Mouse (Mus musculus): Measurements from ENCODE around the gene Raver1. TPM values are rescaled to one million over a fixed set of nuclear protein-coding genes. Genes with fewer than 3 reads are reported as not detected.
A peak's percentile ranks its signal among the peaks of the same experiment; 100 is the strongest.

Raver1 gene
- polyA plus RNA-seq, 1 experiment from 2014 or later: 41.0 TPM

DNA sequence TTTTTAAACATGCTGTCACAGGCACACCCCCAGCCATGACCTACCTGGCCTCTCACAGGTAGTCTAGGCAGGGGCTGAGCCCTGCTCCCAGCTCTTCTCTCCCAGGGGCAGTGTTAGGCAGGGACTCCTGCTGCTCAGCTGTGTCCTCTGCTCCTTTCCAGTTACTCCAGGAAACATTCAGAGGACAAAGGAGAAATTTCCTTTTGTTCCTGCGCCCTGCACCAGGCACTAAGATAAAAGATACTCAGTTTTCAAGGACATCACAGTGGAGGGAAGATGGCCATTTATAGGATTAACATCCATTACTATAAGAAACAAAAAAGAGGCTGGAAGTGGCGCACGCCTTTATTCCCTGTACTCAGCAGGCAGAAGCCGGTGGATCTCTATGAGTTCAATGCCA, 4.2 kb upstream of the Raver1 start:
- Histone ChIP-seq H3K27ac (replicated peaks; ENCODE audit: low read depth, low read length) (no peak overlapping the region), H3K4me3 (replicated peaks; ENCODE audit: low read depth, low read length) (no peak overlapping the region), H3K27me3 (ENCODE audit: control insufficient read depth, insufficient read depth, low read length) (no peaks in the 10 kb centered on the region), H3K9ac (replicated peaks; ENCODE audit: low read length) (no peak overlapping the region), H3K4me1 (ENCODE audit: control insufficient read depth, insufficient read depth, low read length) (peaks cover under 1% of the 10 kb centered on the region; the same call in 1 of the 2 replicates), H3K9me3 (ENCODE audit: control insufficient read depth, low read length) (no peaks in the 10 kb centered on the region), H3K36me3 (ENCODE audit: control insufficient read depth, insufficient read depth, low read length) (no peaks in the 10 kb centered on the region), H3K4me2 (ENCODE audit: low read length) (no peak overlapping the region)
- no peak for ATAC-seq (ENCODE audit: low FRiP score, low TSS enrichment)
- 56% methylated on average over 4 of the region's 4 CpGs for WGBS
- DNase-seq: no peak

DNA sequence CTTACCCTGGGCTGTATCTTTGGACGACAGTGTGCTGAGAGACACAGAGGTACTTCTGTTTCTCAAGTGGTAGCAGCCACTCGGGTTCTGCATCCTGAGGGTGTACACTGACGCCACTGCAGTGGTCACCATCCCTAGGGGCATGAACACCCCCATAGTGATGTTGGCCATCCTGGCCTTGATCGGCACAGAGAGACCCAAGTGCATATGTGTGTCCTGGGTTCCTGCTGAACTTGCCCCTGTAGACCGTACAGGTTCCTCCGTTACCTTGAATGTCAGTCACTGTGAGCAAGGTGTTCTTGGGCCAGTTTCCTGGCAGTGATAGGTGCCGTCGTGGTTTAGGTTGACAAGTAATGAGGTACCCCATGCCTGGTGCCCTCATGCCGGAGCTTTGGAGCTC, 1.6 kb upstream of the Raver1 start:
- no peak overlapping the region for H3K9ac ChIP-seq (replicated peaks; ENCODE audit: low read length)
- no peak overlapping the region for H3K27ac ChIP-seq (replicated peaks; ENCODE audit: low read depth, low read length)
- H3K4me1 ChIP-seq (ENCODE audit: control insufficient read depth, insufficient read depth, low read length): peaks cover 10% of the 10 kb centered on the region
- peaks cover 17% of the 10 kb centered on the region for H3K36me3 ChIP-seq (ENCODE audit: control insufficient read depth, insufficient read depth, low read length)
- DNase-seq (no peak), ATAC-seq (ENCODE audit: low FRiP score, low TSS enrichment) (no peak)
- H3K9me3 ChIP-seq (ENCODE audit: control insufficient read depth, low read length): no peaks in the 10 kb centered on the region
- H3K4me3 ChIP-seq (replicated peaks; ENCODE audit: low read depth, low read length): no peak overlapping the region
- no peak overlapping the region for H3K4me2 ChIP-seq (ENCODE audit: low read length)
- H3K27me3 ChIP-seq (ENCODE audit: control insufficient read depth, insufficient read depth, low read length): no peaks in the 10 kb centered on the region
- 96% methylated on average over 9 of the region's 9 CpGs for WGBS

DNA sequence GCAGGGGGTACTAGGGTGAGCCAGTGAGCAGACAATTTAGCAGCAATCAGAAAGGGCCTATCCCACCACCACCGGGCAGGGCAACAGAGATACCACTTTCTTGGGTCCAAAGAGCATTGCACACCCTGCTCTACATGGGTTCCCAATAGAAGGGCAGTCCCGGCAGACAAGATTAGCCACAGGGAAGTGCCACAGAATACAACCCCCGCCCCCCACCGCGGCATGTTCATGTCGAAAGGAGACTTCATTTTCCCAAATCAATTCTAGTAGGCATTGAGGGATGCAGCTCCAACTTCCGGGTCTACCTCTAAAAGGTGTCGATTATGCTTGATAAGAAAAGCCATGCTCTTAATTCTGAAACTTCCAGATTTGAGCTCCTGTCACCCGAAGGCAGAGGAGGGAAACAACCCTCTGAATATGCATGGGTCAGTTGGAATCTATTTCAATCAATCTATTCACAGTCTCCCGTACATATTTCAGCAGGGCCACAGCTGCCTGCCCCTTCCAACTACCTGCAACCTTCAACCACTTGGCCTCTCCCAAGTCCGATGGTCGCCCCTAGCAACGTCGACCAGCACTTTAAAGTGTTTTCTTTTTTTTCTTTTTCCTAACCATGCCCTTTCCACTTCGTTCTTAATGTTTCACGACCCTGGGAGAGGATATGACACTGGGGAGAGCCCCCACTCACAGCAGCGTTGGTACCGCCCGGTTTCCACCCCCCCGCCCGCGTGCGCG, 669 bp downstream of the Raver1 start:
- H3K27ac ChIP-seq (replicated peaks; ENCODE audit: low read depth, low read length): peak overlapping the region; percentile 87
- peak overlapping the region; percentile 69 for H3K4me3 ChIP-seq (replicated peaks; ENCODE audit: low read depth, low read length)
- WGBS: 2% methylated on average over 24 of the region's 24 CpGs
- H3K4me2 ChIP-seq (ENCODE audit: low read length): peak overlapping the region; percentile 76
- H3K9me3 ChIP-seq (ENCODE audit: control insufficient read depth, low read length): no peaks in the 10 kb centered on the region
- H3K27me3 ChIP-seq (ENCODE audit: control insufficient read depth, insufficient read depth, low read length): no peaks in the 10 kb centered on the region
- ATAC-seq (ENCODE audit: low FRiP score, low TSS enrichment) (no peak), DNase-seq (no peak)
- H3K36me3 ChIP-seq (ENCODE audit: control insufficient read depth, insufficient read depth, low read length): peaks cover 40% of the 10 kb centered on the region
- H3K9ac ChIP-seq (replicated peaks; ENCODE audit: low read length): peak overlapping the region; percentile 69
- peaks cover 10% of the 10 kb centered on the region for H3K4me1 ChIP-seq (ENCODE audit: control insufficient read depth, insufficient read depth, low read length)

DNA sequence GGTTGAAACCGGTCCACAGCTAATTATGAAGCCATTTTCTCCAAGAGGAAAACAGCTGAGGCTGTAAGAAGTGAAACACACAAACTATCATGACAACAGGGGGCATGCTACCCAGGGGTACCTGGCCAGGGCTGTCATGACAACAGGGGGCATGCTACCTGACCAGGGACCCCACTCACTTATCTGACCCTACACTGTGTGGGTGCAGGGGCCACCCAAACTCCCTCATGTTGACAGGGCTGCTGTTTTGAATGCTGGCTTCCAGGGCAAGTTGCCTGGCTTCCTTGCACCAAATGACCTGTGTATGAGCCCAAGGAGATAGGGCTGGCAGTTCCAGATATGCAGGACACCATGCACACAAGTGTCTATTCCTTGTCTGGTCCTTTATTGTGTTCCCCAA, 1.3 kb downstream of the Raver1 start:
- Histone ChIP-seq H3K9me3 (ENCODE audit: control insufficient read depth, low read length) (no peaks in the 10 kb centered on the region), H3K4me1 (ENCODE audit: control insufficient read depth, insufficient read depth, low read length) (peaks cover 10% of the 10 kb centered on the region), H3K4me2 (ENCODE audit: low read length) (peak overlapping the region; percentile 76), H3K27ac (replicated peaks; ENCODE audit: low read depth, low read length) (peak overlapping the region; percentile 87; the same call in 1 of the 2 replicates), H3K9ac (replicated peaks; ENCODE audit: low read length) (peak overlapping the region; percentile 69), H3K36me3 (ENCODE audit: control insufficient read depth, insufficient read depth, low read length) (peaks cover 46% of the 10 kb centered on the region), H3K4me3 (replicated peaks; ENCODE audit: low read depth, low read length) (peak overlapping the region; percentile 69), H3K27me3 (ENCODE audit: control insufficient read depth, insufficient read depth, low read length) (no peaks in the 10 kb centered on the region)
- DNase-seq (no peak), ATAC-seq (ENCODE audit: low FRiP score, low TSS enrichment) (no peak)
- 100% methylated on average over 1 of the region's 1 CpGs for whole genome bisulfite sequencing

GRCm38 (mm10) chr9:21083324-21083723, 8.5 kb downstream of the Raver1 start:
- Histone ChIP-seq H3K4me2 (ENCODE audit: low read length) (no peak overlapping the region), H3K27ac (replicated peaks; ENCODE audit: low read depth, low read length) (no peak overlapping the region), H3K27me3 (ENCODE audit: control insufficient read depth, insufficient read depth, low read length) (no peaks in the 10 kb centered on the region), H3K4me1 (ENCODE audit: control insufficient read depth, insufficient read depth, low read length) (no peaks in the 10 kb centered on the region), H3K4me3 (replicated peaks; ENCODE audit: low read depth, low read length) (no peak overlapping the region), H3K9me3 (ENCODE audit: control insufficient read depth, low read length) (no peaks in the 10 kb centered on the region), H3K36me3 (ENCODE audit: control insufficient read depth, insufficient read depth, low read length) (peaks cover 94% of the 10 kb centered on the region), H3K9ac (replicated peaks; ENCODE audit: low read length) (no peak overlapping the region)
- ATAC-seq (ENCODE audit: low FRiP score, low TSS enrichment) (no peak), DNase-seq (no peak)
- WGBS: 76% methylated on average over 3 of the region's 3 CpGs

- no peak for DNase-seq
- H3K27me3 ChIP-seq (ENCODE audit: control insufficient read depth, insufficient read depth, low read length): no peaks in the 10 kb centered on the region
- H3K27ac ChIP-seq (replicated peaks; ENCODE audit: low read depth, low read length): no peak overlapping the region
- peaks cover 94% of the 10 kb centered on the region for H3K36me3 ChIP-seq (ENCODE audit: control insufficient read depth, insufficient read depth, low read length)
- H3K9me3 ChIP-seq (ENCODE audit: control insufficient read depth, low read length): no peaks in the 10 kb centered on the region
- H3K9ac ChIP-seq (replicated peaks; ENCODE audit: low read length): no peak overlapping the region
- H3K4me2 ChIP-seq (ENCODE audit: low read length): no peak overlapping the region
- no peak for ATAC-seq (ENCODE audit: low FRiP score, low TSS enrichment)
- H3K4me1 ChIP-seq (ENCODE audit: control insufficient read depth, insufficient read depth, low read length): no peaks in the 10 kb centered on the region
- no peak overlapping the region for H3K4me3 ChIP-seq (replicated peaks; ENCODE audit: low read depth, low read length)
- WGBS: 90% methylated on average over 9 of the region's 9 CpGs
These were observed 10.7 kb downstream of the Raver1 start for GRCm38 (mm10) chr9:21081127-21081526.

DNA sequence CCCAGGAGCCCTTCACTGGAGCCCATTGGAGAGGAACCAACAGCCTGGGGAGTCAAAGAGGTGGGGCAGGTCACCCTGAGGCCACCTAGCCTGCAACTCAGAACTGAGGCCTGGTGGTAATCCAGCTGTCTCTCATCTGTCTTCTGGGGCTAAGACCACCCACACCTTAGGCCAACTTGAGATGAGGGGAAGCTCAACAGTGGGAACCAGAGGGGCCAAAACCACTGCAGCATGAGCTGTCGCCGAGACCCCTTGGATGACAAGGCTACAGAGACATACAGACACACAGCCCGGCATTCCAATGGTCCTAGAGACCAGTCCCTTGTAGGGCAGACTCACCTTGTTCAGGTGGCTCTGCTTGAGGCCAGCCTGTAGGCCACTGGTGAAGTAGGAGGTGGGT, 16.2 kb downstream of the Raver1 start:
- Histone ChIP-seq H3K27ac (replicated peaks; ENCODE audit: low read depth, low read length) (no peak overlapping the region), H3K9me3 (ENCODE audit: control insufficient read depth, low read length) (no peaks in the 10 kb centered on the region), H3K27me3 (ENCODE audit: control insufficient read depth, insufficient read depth, low read length) (no peaks in the 10 kb centered on the region), H3K4me3 (replicated peaks; ENCODE audit: low read depth, low read length) (no peak overlapping the region), H3K9ac (replicated peaks; ENCODE audit: low read length) (no peak overlapping the region), H3K4me2 (ENCODE audit: low read length) (no peak overlapping the region), H3K36me3 (ENCODE audit: control insufficient read depth, insufficient read depth, low read length) (peaks cover 59% of the 10 kb centered on the region), H3K4me1 (ENCODE audit: control insufficient read depth, insufficient read depth, low read length) (peaks cover 8% of the 10 kb centered on the region; the same call in 1 of the 2 replicates)
- 95% methylated on average over 3 of the region's 3 CpGs for WGBS
- DNase-seq (no peak), ATAC-seq (ENCODE audit: low FRiP score, low TSS enrichment) (no peak)

DNA sequence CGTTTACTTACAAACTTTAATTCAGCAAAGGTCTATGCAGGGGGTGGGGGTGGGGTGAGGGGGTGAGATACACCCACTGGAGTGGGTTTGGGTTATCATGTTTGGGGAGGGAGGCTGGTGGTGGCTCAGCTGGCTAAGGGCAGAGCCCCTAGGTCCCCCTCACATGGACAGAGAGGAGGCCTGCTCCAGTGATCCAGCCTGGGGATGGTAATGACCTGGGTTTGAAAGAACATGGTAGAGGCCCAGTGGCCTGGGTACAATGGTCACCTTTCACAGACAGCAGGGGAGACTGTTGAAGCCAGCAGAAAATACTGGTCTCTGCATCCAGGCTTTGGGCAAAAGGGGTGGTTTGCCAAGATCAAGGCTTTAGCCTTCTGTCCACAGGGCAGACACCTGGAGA, 17.6 kb downstream of the Raver1 start:
- Histone ChIP-seq H3K27ac (replicated peaks; ENCODE audit: low read depth, low read length) (no peak overlapping the region), H3K9me3 (ENCODE audit: control insufficient read depth, low read length) (no peaks in the 10 kb centered on the region), H3K4me3 (replicated peaks; ENCODE audit: low read depth, low read length) (no peak overlapping the region), H3K4me2 (ENCODE audit: low read length) (no peak overlapping the region), H3K4me1 (ENCODE audit: control insufficient read depth, insufficient read depth, low read length) (peaks cover 8% of the 10 kb centered on the region; the same call in 1 of the 2 replicates), H3K9ac (replicated peaks; ENCODE audit: low read length) (no peak overlapping the region), H3K36me3 (ENCODE audit: control insufficient read depth, insufficient read depth, low read length) (peaks cover 44% of the 10 kb centered on the region), H3K27me3 (ENCODE audit: control insufficient read depth, insufficient read depth, low read length) (no peaks in the 10 kb centered on the region)
- ATAC-seq (ENCODE audit: low FRiP score, low TSS enrichment): no peak
- DNase-seq: no peak
- WGBS: 90% methylated on average over 1 of the region's 1 CpGs

All from midbrain, embryonic 14.5 days (tissue).